Comparison of ENCODE assay signal across 11 mouse cellular contexts in genomic region chr14:120480927-120481326, GRCm38 (mm10). TPM values are rescaled to one million over a fixed set of nuclear protein-coding genes. Genes with fewer than 3 reads are reported as not detected.
A peak's percentile ranks its signal among the peaks of the same experiment; 100 is the strongest.
DNase-seq lines count a peak whose midpoint lies in the region; ATAC-seq and TF ChIP-seq lines count a peak whose summit lies in the region.
"Had no signal": no experiment of that assay in that cellular context is flagged by ENCODE, and none has a peak within 500 bp of the region (broad histone marks: within the 10 kb centered on the region; RNA-seq: fewer than 3 reads in every experiment).

No protein-coding gene starts in this region.

- peaks cover 3 to 7% of the 10 kb centered on the region in 2 experiments; a peak in 2 of 4 replicates for H3K4me1 ChIP-seq in heart, embryonic 14.5 days (ENCODE audit: control insufficient read depth in 2 of 2, insufficient read depth in 2 of 2, low read length in 2 of 2)
- H3K4me1 ChIP-seq in liver, postnatal 0 days (ENCODE audit: insufficient read depth): peaks cover 6% of the 10 kb centered on the region; the same call in 1 of the 2 replicates
- peaks cover 30% of the 10 kb centered on the region for H3K4me1 ChIP-seq in liver, embryonic 12.5 days
- H3K4me1 ChIP-seq in hindbrain, embryonic 16.5 days (ENCODE audit: control insufficient read depth, insufficient read depth, low read depth, low read length): peaks cover 22% of the 10 kb centered on the region
- peaks cover 27% of the 10 kb centered on the region for H3K4me1 ChIP-seq in midbrain, embryonic 15.5 days

- H3K9me3 ChIP-seq in heart, embryonic 14.5 days (ENCODE audit: control insufficient read depth, low read length): no peaks in the 10 kb centered on the region
- no peaks in the 10 kb centered on the region for H3K9me3 ChIP-seq in liver, postnatal 0 days (ENCODE audit: low read length)
- no peaks in the 10 kb centered on the region for H3K9me3 ChIP-seq in liver, embryonic 12.5 days (replicated peaks)
- H3K9me3 ChIP-seq in hindbrain, embryonic 16.5 days (ENCODE audit: control insufficient read depth, low read length): 0 out of 2 replicates have a peak, but pooled peaks cover 2% of the 10 kb centered on the region
- no peaks in the 10 kb centered on the region for H3K9me3 ChIP-seq in midbrain, embryonic 15.5 days

- H3K9ac ChIP-seq in heart, embryonic 14.5 days (ENCODE audit: low read length): no peak overlapping the region
- H3K9ac ChIP-seq in liver, postnatal 0 days (replicated peaks): no peak overlapping the region
- no peak overlapping the region for H3K9ac ChIP-seq in liver, embryonic 12.5 days
- no peak overlapping the region for H3K9ac ChIP-seq in hindbrain, embryonic 16.5 days (ENCODE audit: low read depth, low read length)
- H3K9ac ChIP-seq in midbrain, embryonic 15.5 days: no peak overlapping the region

- no peak overlapping the region for H3K4me3 ChIP-seq in heart, embryonic 14.5 days (ENCODE audit: control insufficient read depth in 1 of 2, insufficient read depth in 1 of 2, low read depth in 1 of 2, low read length in 2 of 2)
- H3K4me3 ChIP-seq in liver, postnatal 0 days (ENCODE audit: low read depth, low read length): no peak overlapping the region
- H3K4me3 ChIP-seq in liver, embryonic 12.5 days: no peak overlapping the region
- no peak overlapping the region for H3K4me3 ChIP-seq in hindbrain, embryonic 16.5 days (ENCODE audit: low read length)
- no peak overlapping the region for H3K4me3 ChIP-seq in midbrain, embryonic 15.5 days

- DNase-seq in heart, adult 9 months (ENCODE audit: low spot score in 2 of 2): no peak
- DNase-seq in liver, postnatal 0 days: no peak
- DNase-seq in left cerebral cortex, adult 18-20 months (ENCODE audit: low spot score in 2 of 2): no peak
- DNase-seq: adrenal gland, postnatal 25 days; cerebellum, adult 11-12 months; heart, postnatal 4 days; left cerebral cortex, postnatal 4 days had no signal

- ATAC-seq in heart, embryonic 14.5 days (ENCODE audit: insufficient number of reproducible peaks, insufficient read depth, low FRiP score, low read depth): no peak
- ATAC-seq in liver, postnatal 0 days: no peak
- ATAC-seq in liver, embryonic 12.5 days: no peak
- no peak for ATAC-seq in hindbrain, embryonic 16.5 days
- ATAC-seq in midbrain, embryonic 15.5 days (replicated peaks): no peak

- 89% methylated on average over 4 of the region's 4 CpGs for WGBS in heart, embryonic 14.5 days
- 81% methylated on average over 4 of the region's 4 CpGs for WGBS in liver, postnatal 0 days (ENCODE audit: insufficient replicate concordance)
- 83% methylated on average over 4 of the region's 4 CpGs for WGBS in liver, embryonic 12.5 days (ENCODE audit: insufficient replicate concordance)
- 92% methylated on average over 4 of the region's 4 CpGs for WGBS in hindbrain, embryonic 16.5 days
- WGBS in midbrain, embryonic 15.5 days: 98% methylated on average over 4 of the region's 4 CpGs

- peak overlapping the region; percentile 73; the same call in 1 of the 2 replicates for H3K4me2 ChIP-seq in heart, embryonic 14.5 days (ENCODE audit: low read length)
- H3K4me2 ChIP-seq in liver, postnatal 0 days (ENCODE audit: low read depth, low read length): peak overlapping the region; percentile 87; the same call in 1 of the 2 replicates
- H3K4me2 ChIP-seq in liver, embryonic 12.5 days: no peak overlapping the region
- peak overlapping the region; percentile 10 for H3K4me2 ChIP-seq in hindbrain, embryonic 16.5 days (ENCODE audit: low read length)
- H3K4me2 ChIP-seq in midbrain, embryonic 15.5 days: peak overlapping the region; percentile 68

- no peak for TF ChIP-seq CTCF in liver, postnatal 0 days (IDR thresholded peaks at IDR 0.05; ENCODE audit: low read depth)

- no peaks in the 10 kb centered on the region for H3K27me3 ChIP-seq in heart, embryonic 14.5 days (ENCODE audit: control insufficient read depth, insufficient read depth, low read length)
- no peaks in the 10 kb centered on the region for H3K27me3 ChIP-seq in liver, postnatal 0 days (ENCODE audit: insufficient read depth, low read length)
- H3K27me3 ChIP-seq in liver, embryonic 12.5 days (replicated peaks): peaks cover 9% of the 10 kb centered on the region
- no peaks in the 10 kb centered on the region for H3K27me3 ChIP-seq in hindbrain, embryonic 16.5 days (replicated peaks; ENCODE audit: control insufficient read depth, insufficient read depth, low read length)
- H3K27me3 ChIP-seq in midbrain, embryonic 15.5 days (replicated peaks): no peaks in the 10 kb centered on the region

- H3K36me3 ChIP-seq in heart, embryonic 14.5 days (ENCODE audit: control insufficient read depth, insufficient read depth, low read length): peaks cover 6% of the 10 kb centered on the region; the same call in 1 of the 2 replicates
- H3K36me3 ChIP-seq in liver, postnatal 0 days (replicated peaks; ENCODE audit: insufficient read depth, low read length): no peaks in the 10 kb centered on the region
- H3K36me3 ChIP-seq in liver, embryonic 12.5 days: no peaks in the 10 kb centered on the region; the same call in 1 of the 2 replicates
- no peaks in the 10 kb centered on the region for H3K36me3 ChIP-seq in hindbrain, embryonic 16.5 days (ENCODE audit: control insufficient read depth, insufficient read depth, low read length)
- no peaks in the 10 kb centered on the region for H3K36me3 ChIP-seq in midbrain, embryonic 15.5 days (replicated peaks)

- no peak overlapping the region for H3K27ac ChIP-seq in heart, embryonic 14.5 days (replicated peaks in 1 of 2; ENCODE audit: control insufficient read depth in 1 of 2, insufficient read depth in 1 of 2, low read depth in 2 of 2, low read length in 2 of 2)
- no peak overlapping the region for H3K27ac ChIP-seq in liver, postnatal 0 days (ENCODE audit: low read depth)
- no peak overlapping the region for H3K27ac ChIP-seq in liver, embryonic 12.5 days
- no peak overlapping the region for H3K27ac ChIP-seq in hindbrain, embryonic 16.5 days (ENCODE audit: low read depth, low read length)
- no peak overlapping the region for H3K27ac ChIP-seq in midbrain, embryonic 15.5 days

- no peak for TF ChIP-seq EP300 in liver, postnatal 0 days (IDR thresholded peaks at IDR 0.05; ENCODE audit: low read depth)

RNA-seq across cellular contexts. Expression of gene Rap2a, which starts 2.7 kb away (rescaled TPM):
- 14.5 and 14.9 TPM in 2 replicates for polyA plus RNA-seq in heart, embryonic 14.5 days (2014; fragmentation: Nextera tagmentation; extraction: Ambion mirVana)
- 3.2 and 3.4 TPM in 2 replicates for polyA plus RNA-seq in liver, postnatal 0 days (2015; fragmentation: Nextera tagmentation; extraction: Ambion mirVana)
- 5.6 and 5.9 TPM in 2 replicates for polyA plus RNA-seq in liver, embryonic 12.5 days (2016; fragmentation: Nextera tagmentation; extraction: Ambion mirVana)
- 9.8 and 11.9 TPM in 2 replicates for polyA plus RNA-seq in hindbrain, embryonic 16.5 days (2015; fragmentation: Nextera tagmentation; extraction: Ambion mirVana)
- 24.1 and 26.7 TPM in 2 replicates for polyA plus RNA-seq in midbrain, embryonic 15.5 days (2015; fragmentation: Nextera tagmentation; extraction: Ambion mirVana)
- 10 to 100 TPM; 77.4 to 92.7 TPM for total RNA-seq in left cerebral cortex, adult 18-20 months (2021)
